Comparison of ENCODE assay signal across 16 mouse cellular contexts in the genomic region with DNA sequence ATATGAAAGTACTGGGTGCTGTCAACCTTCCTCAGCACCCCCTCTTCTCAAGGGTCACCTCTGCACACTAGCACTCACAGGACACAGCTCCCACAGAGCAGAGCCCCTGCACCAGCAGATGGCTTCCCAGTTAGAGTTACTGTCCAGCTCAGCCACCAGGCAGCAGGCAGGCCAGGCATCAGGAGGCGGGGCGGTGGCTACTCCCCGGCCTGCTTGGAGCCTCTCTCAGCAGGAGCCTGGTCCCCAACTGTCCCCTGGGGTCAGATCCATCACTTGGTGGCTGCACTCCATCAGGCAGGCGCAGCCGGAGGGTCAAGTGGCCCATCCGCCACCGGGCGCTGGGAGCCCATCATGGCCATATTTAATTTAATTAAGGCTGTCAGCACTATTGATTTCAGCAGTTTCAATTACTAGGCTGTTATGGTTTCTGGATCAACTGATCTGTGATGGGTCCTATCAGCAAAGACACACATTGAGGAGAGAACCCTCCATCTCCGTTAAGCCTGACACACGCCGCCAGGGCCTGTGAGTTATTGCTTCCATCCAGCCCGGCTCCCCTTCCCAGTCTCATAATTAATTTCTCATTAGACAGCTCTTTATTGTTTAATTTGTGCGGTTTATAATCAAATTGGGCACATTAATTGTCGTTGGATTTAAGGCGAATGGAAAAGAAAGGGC. TPM values are rescaled to one million over a fixed set of nuclear protein-coding genes. Genes with fewer than 3 reads are reported as not detected.
A peak's percentile ranks its signal among the peaks of the same experiment; 100 is the strongest.
DNase-seq lines count a peak whose midpoint lies in the region; ATAC-seq and TF ChIP-seq lines count a peak whose summit lies in the region.
"Had no signal": no experiment of that assay in that cellular context is flagged by ENCODE, and none has a peak within 500 bp of the region (broad histone marks: within the 10 kb centered on the region; RNA-seq: fewer than 3 reads in every experiment).

No protein-coding gene starts in this region.

- no peak overlapping the region for H3K4me2 ChIP-seq in midbrain, embryonic 12.5 days (replicated peaks)
- no peak overlapping the region for H3K4me2 ChIP-seq in midbrain, postnatal 0 days (ENCODE audit: low read depth, low read length, poor library complexity, severe bottlenecking)
- H3K4me2 ChIP-seq in hindbrain, embryonic 12.5 days (replicated peaks), result no peak overlapping the region
- H3K4me2 ChIP-seq in midbrain, embryonic 15.5 days, result no peak overlapping the region
- H3K4me2 ChIP-seq in intestine, postnatal 0 days (replicated peaks; ENCODE audit: low read depth), result no peak overlapping the region
- H3K4me2 ChIP-seq: heart, embryonic 15.5 days; lung, embryonic 14.5 days had no signal

- H3K36me3 ChIP-seq in midbrain, embryonic 12.5 days, result no peaks in the 10 kb centered on the region
- H3K36me3 ChIP-seq in midbrain, postnatal 0 days (ENCODE audit: insufficient read depth, low read length), result no peaks in the 10 kb centered on the region
- H3K36me3 ChIP-seq in hindbrain, embryonic 12.5 days, result no peaks in the 10 kb centered on the region
- H3K36me3 ChIP-seq in midbrain, embryonic 15.5 days (replicated peaks), result no peaks in the 10 kb centered on the region
- H3K36me3 ChIP-seq in intestine, postnatal 0 days (ENCODE audit: control insufficient read depth, insufficient read depth), result no peaks in the 10 kb centered on the region
- H3K36me3 ChIP-seq: heart, embryonic 15.5 days had no signal

- H3K9ac ChIP-seq in midbrain, embryonic 12.5 days (replicated peaks), result no peak overlapping the region
- no peak overlapping the region for H3K9ac ChIP-seq in midbrain, postnatal 0 days (replicated peaks; ENCODE audit: low read length, poor library complexity, severe bottlenecking)
- H3K9ac ChIP-seq in hindbrain, embryonic 12.5 days, result no peak overlapping the region
- H3K9ac ChIP-seq in midbrain, embryonic 15.5 days, result no peak overlapping the region
- H3K9ac ChIP-seq in intestine, postnatal 0 days (ENCODE audit: low read depth, low read length), result no peak overlapping the region
- H3K9ac ChIP-seq: heart, embryonic 15.5 days; lung, embryonic 14.5 days had no signal

- peaks cover 51% of the 10 kb centered on the region for H3K27me3 ChIP-seq in midbrain, embryonic 12.5 days
- H3K27me3 ChIP-seq in midbrain, postnatal 0 days (ENCODE audit: insufficient read depth, low read length), result no peaks in the 10 kb centered on the region
- peaks cover 20% of the 10 kb centered on the region for H3K27me3 ChIP-seq in hindbrain, embryonic 12.5 days
- no peaks in the 10 kb centered on the region for H3K27me3 ChIP-seq in midbrain, embryonic 15.5 days (replicated peaks)
- no peaks in the 10 kb centered on the region for H3K27me3 ChIP-seq in intestine, postnatal 0 days (replicated peaks; ENCODE audit: control insufficient read depth, insufficient read depth, low read length)

- H3K9me3 ChIP-seq in midbrain, embryonic 12.5 days, result no peaks in the 10 kb centered on the region
- H3K9me3 ChIP-seq in midbrain, postnatal 0 days (ENCODE audit: low read length), result no peaks in the 10 kb centered on the region
- H3K9me3 ChIP-seq in hindbrain, embryonic 12.5 days (replicated peaks), result no peaks in the 10 kb centered on the region
- H3K9me3 ChIP-seq in midbrain, embryonic 15.5 days, result no peaks in the 10 kb centered on the region
- H3K9me3 ChIP-seq in intestine, postnatal 0 days (ENCODE audit: control insufficient read depth), result no peaks in the 10 kb centered on the region
- H3K9me3 ChIP-seq: heart, embryonic 15.5 days had no signal

- no peak for TF ChIP-seq CTCF in midbrain, postnatal 0 days (IDR thresholded peaks at IDR 0.05)
- no peak for TF ChIP-seq CTCF in intestine, postnatal 0 days (IDR thresholded peaks at IDR 0.05; ENCODE audit: low read depth)

- no peak overlapping the region for H3K4me3 ChIP-seq in midbrain, embryonic 12.5 days
- H3K4me3 ChIP-seq in midbrain, postnatal 0 days (ENCODE audit: low read depth, low read length), result no peak overlapping the region
- H3K4me3 ChIP-seq in hindbrain, embryonic 12.5 days, result no peak overlapping the region
- no peak overlapping the region for H3K4me3 ChIP-seq in midbrain, embryonic 15.5 days
- H3K4me3 ChIP-seq in intestine, postnatal 0 days (ENCODE audit: low read depth, low read length), result no peak overlapping the region
- H3K4me3 ChIP-seq: heart, embryonic 15.5 days had no signal

- H3K4me1 ChIP-seq in midbrain, embryonic 12.5 days, result peaks cover 14% of the 10 kb centered on the region
- no peaks in the 10 kb centered on the region for H3K4me1 ChIP-seq in midbrain, postnatal 0 days (ENCODE audit: insufficient read depth, low read length)
- H3K4me1 ChIP-seq in hindbrain, embryonic 12.5 days, result peaks cover 16% of the 10 kb centered on the region
- H3K4me1 ChIP-seq in midbrain, embryonic 15.5 days, result peaks cover 6% of the 10 kb centered on the region; the same call in 1 of the 2 replicates
- H3K4me1 ChIP-seq in intestine, postnatal 0 days (replicated peaks; ENCODE audit: control insufficient read depth, insufficient read depth, low read length), result no peaks in the 10 kb centered on the region
- H3K4me1 ChIP-seq: heart, embryonic 15.5 days had no signal

- no peak overlapping the region for H3K27ac ChIP-seq in midbrain, embryonic 12.5 days (replicated peaks)
- no peak overlapping the region for H3K27ac ChIP-seq in midbrain, postnatal 0 days (ENCODE audit: low read depth, low read length)
- H3K27ac ChIP-seq in hindbrain, embryonic 12.5 days, result no peak overlapping the region
- H3K27ac ChIP-seq in midbrain, embryonic 15.5 days, result no peak overlapping the region
- H3K27ac ChIP-seq in intestine, postnatal 0 days (ENCODE audit: low read depth, low read length), result no peak overlapping the region
- H3K27ac ChIP-seq: heart, embryonic 15.5 days had no signal

- 52% methylated on average over 15 of the region's 15 CpGs for WGBS in midbrain, embryonic 12.5 days
- WGBS in midbrain, postnatal 0 days, result 55% methylated on average over 15 of the region's 15 CpGs
- 31% methylated on average over 15 of the region's 15 CpGs for WGBS in hindbrain, embryonic 12.5 days
- 50% methylated on average over 15 of the region's 15 CpGs for WGBS in midbrain, embryonic 15.5 days
- 64% methylated on average over 15 of the region's 15 CpGs for WGBS in intestine, postnatal 0 days

- no peak for DNase-seq in midbrain, postnatal 0 days (ENCODE audit: low spot score)
- DNase-seq in spleen, postnatal 4 days (ENCODE audit: low spot score in 2 of 2), result no peak
- no peak for DNase-seq in thymus, postnatal 4 days
- DNase-seq: adrenal gland, postnatal 36 days; cerebellum, postnatal 36 days; liver; lung, embryonic 14.5 days; thymus, adult 2 months had no signal

- ATAC-seq in midbrain, embryonic 12.5 days (ENCODE audit: low FRiP score, low read depth), result 0 out of 2 replicates have a peak, but pooled peaks have one; percentile 34
- ATAC-seq in midbrain, postnatal 0 days (ENCODE audit: low FRiP score), result no peak
- peak; percentile 81 for ATAC-seq in hindbrain, embryonic 12.5 days (ENCODE audit: low FRiP score)
- peak; percentile 39; the same call in 1 of the 2 replicates for ATAC-seq in midbrain, embryonic 15.5 days (replicated peaks)
- no peak for ATAC-seq in intestine, postnatal 0 days
- ATAC-seq: activated CD4-positive, CD25-positive, alpha-beta regulatory T cell, adult 4 months had no signal

RNA-seq across cellular contexts. Expression of a gene that starts 27.1 kb away (rescaled TPM):
- 88.4 and 102 TPM in 2 replicates for polyA plus RNA-seq in midbrain, embryonic 12.5 days (2016; fragmentation: Nextera tagmentation; extraction: Ambion mirVana)
- 12.2 and 12.3 TPM in 2 replicates for total RNA-seq in midbrain, postnatal 0 days (2014; rRNA removed)
- 8.0 and 8.3 TPM in 2 replicates for polyA plus RNA-seq in midbrain, postnatal 0 days (2015; fragmentation: Nextera tagmentation; extraction: Ambion mirVana)
- polyA plus RNA-seq in hindbrain, embryonic 12.5 days (2016; fragmentation: Nextera tagmentation; extraction: Ambion mirVana), result 95.6 and 118 TPM in 2 replicates
- 15.5 and 17.2 TPM in 2 replicates for polyA plus RNA-seq in midbrain, embryonic 15.5 days (2015; fragmentation: Nextera tagmentation; extraction: Ambion mirVana)
- 0.89 and 1.3 TPM in 2 replicates for polyA plus RNA-seq in intestine, postnatal 0 days (2015; fragmentation: Nextera tagmentation; extraction: Ambion mirVana)
- total RNA-seq: CH12.LX; megakaryocyte progenitor cell, adult 5-6 weeks had no signal

Comparison
In these comparisons a context has a peak if more than half of its experiments do, and no peak if none do; other contexts are left out.
1. ATAC-seq: peak in midbrain, embryonic 12.5 days (single experiment), hindbrain, embryonic 12.5 days (single experiment) and midbrain, embryonic 15.5 days (single experiment); none in midbrain, postnatal 0 days (single experiment) and intestine, postnatal 0 days (single experiment).